Mouse (Mus musculus): ENCODE data around the gene Oscar. TPM values are rescaled to one million over a fixed set of nuclear protein-coding genes. Genes with fewer than 3 reads are reported as not detected.

Gene Oscar
- polyA plus RNA-seq, 1 experiment, result not detected

- TF ChIP-seq POLR2A (IDR thresholded peaks at IDR 0.05; ENCODE audit: low read depth, low read length) (no peak), CTCF (IDR thresholded peaks at IDR 0.05; ENCODE audit: borderline replicate concordance, insufficient read depth, low read length) (no peak)
- Histone ChIP-seq H3K4me1 (ENCODE audit: control insufficient read depth, insufficient read depth, low read length) (no peaks in the 10 kb centered on the region), H3K4me3 (ENCODE audit: insufficient read depth, low read length) (no peak overlapping the region), H3K27ac (ENCODE audit: insufficient read depth, low read length) (no peak overlapping the region)
Observed at GRCm38 (mm10) chr7:3591534-3591933, 24.4 kb downstream of the Oscar start.

GRCm38 (mm10) chr7:3590550-3590949 is 25.4 kb downstream of the Oscar start:
- Histone ChIP-seq H3K27ac (ENCODE audit: insufficient read depth, low read length) (no peak overlapping the region), H3K4me1 (ENCODE audit: control insufficient read depth, insufficient read depth, low read length) (no peaks in the 10 kb centered on the region)

GRCm38 (mm10) chr7:3587292-3587691 is 28.7 kb downstream of the Oscar start:
- TF ChIP-seq POLR2A (IDR thresholded peaks at IDR 0.05; ENCODE audit: low read depth, low read length) (no peak), CTCF (IDR thresholded peaks at IDR 0.05; ENCODE audit: borderline replicate concordance, insufficient read depth, low read length) (no peak)
- no peak overlapping the region for H3K4me3 ChIP-seq (ENCODE audit: insufficient read depth, low read length)
- no peaks in the 10 kb centered on the region for H3K4me1 ChIP-seq (ENCODE audit: control insufficient read depth, insufficient read depth, low read length)
- H3K27ac ChIP-seq (ENCODE audit: insufficient read depth, low read length), result no peak overlapping the region

More at GRCm38 (mm10) chr7:3590550-3590949, 25.4 kb downstream of the Oscar start:
- H3K4me3 ChIP-seq (ENCODE audit: insufficient read depth, low read length), result no peak overlapping the region
- no peak for TF ChIP-seq POLR2A (IDR thresholded peaks at IDR 0.05; ENCODE audit: low read depth, low read length)
- TF ChIP-seq CTCF (IDR thresholded peaks at IDR 0.05; ENCODE audit: borderline replicate concordance, insufficient read depth, low read length), result no peak

- no peak overlapping the region for H3K4me3 ChIP-seq (ENCODE audit: insufficient read depth, low read length)
- no peak overlapping the region for H3K27ac ChIP-seq (ENCODE audit: insufficient read depth, low read length)
- no peaks in the 10 kb centered on the region for H3K4me1 ChIP-seq (ENCODE audit: control insufficient read depth, insufficient read depth, low read length)
- TF ChIP-seq CTCF (IDR thresholded peaks at IDR 0.05; ENCODE audit: borderline replicate concordance, insufficient read depth, low read length) (no peak), POLR2A (IDR thresholded peaks at IDR 0.05; ENCODE audit: low read depth, low read length) (no peak)
Observed at GRCm38 (mm10) chr7:3586255-3586654, 29.7 kb downstream of the Oscar start.

- no peak overlapping the region for H3K4me3 ChIP-seq (ENCODE audit: insufficient read depth, low read length)
- H3K4me1 ChIP-seq (ENCODE audit: control insufficient read depth, insufficient read depth, low read length), result no peaks in the 10 kb centered on the region
- TF ChIP-seq CTCF (IDR thresholded peaks at IDR 0.05; ENCODE audit: borderline replicate concordance, insufficient read depth, low read length), result no peak
- no peak for TF ChIP-seq POLR2A (IDR thresholded peaks at IDR 0.05; ENCODE audit: low read depth, low read length)
- no peak overlapping the region for H3K27ac ChIP-seq (ENCODE audit: insufficient read depth, low read length)
Observed at GRCm38 (mm10) chr7:3585763-3586162, 30.2 kb downstream of the Oscar start.

- no peak overlapping the region for H3K27ac ChIP-seq (ENCODE audit: insufficient read depth, low read length)
- TF ChIP-seq CTCF (IDR thresholded peaks at IDR 0.05; ENCODE audit: borderline replicate concordance, insufficient read depth, low read length), result no peak
- no peak for TF ChIP-seq POLR2A (IDR thresholded peaks at IDR 0.05; ENCODE audit: low read depth, low read length)
- H3K4me1 ChIP-seq (ENCODE audit: control insufficient read depth, insufficient read depth, low read length), result no peaks in the 10 kb centered on the region
- no peak overlapping the region for H3K4me3 ChIP-seq (ENCODE audit: insufficient read depth, low read length)
Observed at GRCm38 (mm10) chr7:3580029-3580428, 35.9 kb downstream of the Oscar start.

GRCm38 (mm10) chr7:3578952-3579546 is 36.9 kb downstream of the Oscar start:
- TF ChIP-seq POLR2A (IDR thresholded peaks at IDR 0.05; ENCODE audit: low read depth, low read length), result no peak
- TF ChIP-seq CTCF (IDR thresholded peaks at IDR 0.05; ENCODE audit: borderline replicate concordance, insufficient read depth, low read length), result no peak
- no peak overlapping the region for H3K4me3 ChIP-seq (ENCODE audit: insufficient read depth, low read length)
- no peaks in the 10 kb centered on the region for H3K4me1 ChIP-seq (ENCODE audit: control insufficient read depth, insufficient read depth, low read length)
- H3K27ac ChIP-seq (ENCODE audit: insufficient read depth, low read length), result no peak overlapping the region

GRCm38 (mm10) chr7:3578196-3578595 is 37.8 kb downstream of the Oscar start:
- H3K4me1 ChIP-seq (ENCODE audit: control insufficient read depth, insufficient read depth, low read length), result no peaks in the 10 kb centered on the region
- no peak overlapping the region for H3K27ac ChIP-seq (ENCODE audit: insufficient read depth, low read length)
- no peak overlapping the region for H3K4me3 ChIP-seq (ENCODE audit: insufficient read depth, low read length)
- no peak for TF ChIP-seq CTCF (IDR thresholded peaks at IDR 0.05; ENCODE audit: borderline replicate concordance, insufficient read depth, low read length)
- no peak for TF ChIP-seq POLR2A (IDR thresholded peaks at IDR 0.05; ENCODE audit: low read depth, low read length)

GRCm38 (mm10) chr7:3576354-3577124 is 39.4 kb downstream of the Oscar start:
- no peak for TF ChIP-seq CTCF (IDR thresholded peaks at IDR 0.05; ENCODE audit: borderline replicate concordance, insufficient read depth, low read length)
- TF ChIP-seq POLR2A (IDR thresholded peaks at IDR 0.05; ENCODE audit: low read depth, low read length), result no peak
- Histone ChIP-seq H3K4me1 (ENCODE audit: control insufficient read depth, insufficient read depth, low read length) (no peaks in the 10 kb centered on the region), H3K4me3 (ENCODE audit: insufficient read depth, low read length) (no peak overlapping the region), H3K27ac (ENCODE audit: insufficient read depth, low read length) (no peak overlapping the region)

GRCm38 (mm10) chr7:3574216-3574615 is 41.7 kb downstream of the Oscar start:
- no peak overlapping the region for H3K4me3 ChIP-seq (ENCODE audit: insufficient read depth, low read length)
- no peak for TF ChIP-seq POLR2A (IDR thresholded peaks at IDR 0.05; ENCODE audit: low read depth, low read length)
- peak; percentile 51; the same call in 1 of the 2 replicates for TF ChIP-seq CTCF (IDR thresholded peaks at IDR 0.05; ENCODE audit: borderline replicate concordance, insufficient read depth, low read length)
- H3K27ac ChIP-seq (ENCODE audit: insufficient read depth, low read length), result no peak overlapping the region
- no peaks in the 10 kb centered on the region for H3K4me1 ChIP-seq (ENCODE audit: control insufficient read depth, insufficient read depth, low read length)

Data from embryonic fibroblast, embryonic 13.5 days (primary cell).